Mouse (Mus musculus) frontal cortex, postnatal 25 days (tissue): Measurements from ENCODE around the gene Apobec1.
"Not testable (repeated sequence)": the region's sequence is repeated elsewhere in the genome, so short reads cannot be mapped to it uniquely, and the experiment has no call there.

Source experiments
- DNase-seq, 2 experiments: peaks; one replicate each; pipeline ENCODE4 v3.0.0; 2022; ENCODE audit warnings: low spot score in 2 of 2

Apobec1 gene

GRCm38 (mm10) chr6:122602242-122602991 is at the start of gene Apobec1:
Gene Apobec1 (minus strand): TSS chr6:122602444.
- peak; percentile 16 to 17 for DNase-seq

- DNase-seq: no peak
These were observed 48.2 kb upstream of the Apobec1 start for GRCm38 (mm10) chr6:122650398-122650980.

- DNase-seq: no peak
These were observed 47.7 kb upstream of the Apobec1 start for GRCm38 (mm10) chr6:122649903-122650302.

- DNase-seq: not testable (repeated sequence)
These were observed 42.0 kb upstream of the Apobec1 start for GRCm38 (mm10) chr6:122644196-122644595.

- DNase-seq: not testable (repeated sequence)
These were observed 35.3 kb upstream of the Apobec1 start for GRCm38 (mm10) chr6:122637566-122637965.

- no peak for DNase-seq
These were observed 34.4 kb upstream of the Apobec1 start for GRCm38 (mm10) chr6:122636666-122637065.

GRCm38 (mm10) chr6:122635315-122635714 is 33.1 kb upstream of the Apobec1 start:
- no peak for DNase-seq

- DNase-seq: no peak
These were observed 31.2 kb upstream of the Apobec1 start for GRCm38 (mm10) chr6:122633411-122633810.

- DNase-seq: no peak
These were observed 25.3 kb upstream of the Apobec1 start for GRCm38 (mm10) chr6:122627469-122628108.

GRCm38 (mm10) chr6:122626110-122626509 is 23.9 kb upstream of the Apobec1 start, which contains the start of gene Dppa3:
Gene Dppa3 (plus strand): TSS chr6:122626410.
- no peak for DNase-seq

- DNase-seq: no peak
These were observed 22.9 kb upstream of the Apobec1 start for GRCm38 (mm10) chr6:122625156-122625555.

- no peak for DNase-seq
These were observed 22.2 kb upstream of the Apobec1 start for GRCm38 (mm10) chr6:122624480-122624879.

- no peak for DNase-seq
These were observed 18.8 kb upstream of the Apobec1 start for GRCm38 (mm10) chr6:122621066-122621465.

GRCm38 (mm10) chr6:122616022-122616421 is 13.8 kb upstream of the Apobec1 start:
- no peak for DNase-seq

- no peak for DNase-seq
These were observed 11.8 kb upstream of the Apobec1 start for GRCm38 (mm10) chr6:122614047-122614446.

GRCm38 (mm10) chr6:122612426-122612825 is 10.2 kb upstream of the Apobec1 start:
- no peak for DNase-seq

- DNase-seq: no peak
These were observed 7.5 kb upstream of the Apobec1 start, which contains the start of gene Gdf3 for GRCm38 (mm10) chr6:122609771-122610170. Gene Gdf3 (minus strand): TSS chr6:122610087.

GRCm38 (mm10) chr6:122609377-122609728 is 7.1 kb upstream of the Apobec1 start:
- DNase-seq: no peak

- no peak for DNase-seq
These were observed 6.5 kb upstream of the Apobec1 start for GRCm38 (mm10) chr6:122608434-122609376.

GRCm38 (mm10) chr6:122607700-122608099 is 5.5 kb upstream of the Apobec1 start:
- no peak for DNase-seq

- no peak for DNase-seq
These were observed 4.4 kb upstream of the Apobec1 start for GRCm38 (mm10) chr6:122606661-122607060.

- DNase-seq: no peak
These were observed 3.2 kb upstream of the Apobec1 start for GRCm38 (mm10) chr6:122605483-122605882.
